Mouse (Mus musculus) hindbrain, embryonic 10.5 days (tissue): Measurements from ENCODE around the gene Tbc1d16. TPM values are rescaled to one million over a fixed set of nuclear protein-coding genes. Genes with fewer than 3 reads are reported as not detected.
"Not testable (repeated sequence)": the region's sequence is repeated elsewhere in the genome, so short reads cannot be mapped to it uniquely, and the experiment has no call there.

Experiments used
- DNase-seq: peaks from one replicate; pipeline ENCODE4 v3.0.0-alpha.2; 2017; ENCODE audit warnings: low spot score
- H3K27ac ChIP-seq: fragments of 300-500 bp; sonication (generic); 2 replicates; pipeline ENCODE4 v1.5.1; 2016; ENCODE audit warnings: mild to moderate bottlenecking, moderate library complexity
- H3K27me3 ChIP-seq: fragments of 300-500 bp; sonication (generic); 2 replicates; pipeline ENCODE4 v1.6.1; 2016; ENCODE audit warnings: mild to moderate bottlenecking; ENCODE audit not compliant: poor library complexity, insufficient read depth, severe bottlenecking
- H3K36me3 ChIP-seq: fragments of 300-500 bp; sonication (generic); 2 replicates; pipeline ENCODE4 v1.6.1; 2016; ENCODE audit warnings: mild to moderate bottlenecking, moderate library complexity
- H3K4me1 ChIP-seq: fragments of 300-500 bp; sonication (generic); replicated peaks from 2 replicates; pipeline ENCODE4 v1.6.1; 2016; ENCODE audit warnings: mild to moderate bottlenecking
- H3K4me3 ChIP-seq: fragments of 300-500 bp; sonication (generic); 2 replicates; pipeline ENCODE4 v1.5.1; 2016; ENCODE audit warnings: mild to moderate bottlenecking, moderate library complexity
- H3K9me3 ChIP-seq: fragments of 300-500 bp; sonication (generic); 2 replicates; pipeline ENCODE4 v1.6.1; 2016; ENCODE audit warnings: mild to moderate bottlenecking, moderate library complexity
- WGBS: fragments of 180-500 bp; shearing (Covaris S2); methylation state at CpG from one replicate; pipeline ENCODE4 v1.1.7; 2016; 5-methylcytosine and 5-hydroxymethylcytosine counted together
- polyA plus RNA-seq: library from polyadenylated mRNA; unstranded; fragments of >200 nt; fragmentation: Nextera tagmentation; extraction: Ambion mirVana; gene quantifications from 2 replicates; pipeline ENCODE4 v1.2.1, GENCODE M21; 2016

Gene Tbc1d16
- 29.5 and 37.9 TPM in 2 replicates for polyA plus RNA-seq

GRCm38 (mm10) chr11:119228091-119228781, at the start of gene Tbc1d16, which contains the start of gene Ccdc40:
TSS of gene Tbc1d16 (minus strand) at chr11:119228499.
TSS of gene Ccdc40 (plus strand) at chr11:119228572.
- H3K4me3 ChIP-seq = peak within 1 kb of the TSS; percentile 92
- no peaks in the 10 kb centered on the region for H3K27me3 ChIP-seq
- peaks cover 74% of the 10 kb centered on the region for H3K4me1 ChIP-seq
- under 1% methylated on average over 66 of the region's 66 CpGs for WGBS
- H3K9me3 ChIP-seq = no peaks in the 10 kb centered on the region
- H3K36me3 ChIP-seq = peaks cover 35% of the 10 kb centered on the region
- peak; percentile 86 for DNase-seq
- H3K27ac ChIP-seq = peak within 1 kb of the TSS; percentile 94

DNA sequence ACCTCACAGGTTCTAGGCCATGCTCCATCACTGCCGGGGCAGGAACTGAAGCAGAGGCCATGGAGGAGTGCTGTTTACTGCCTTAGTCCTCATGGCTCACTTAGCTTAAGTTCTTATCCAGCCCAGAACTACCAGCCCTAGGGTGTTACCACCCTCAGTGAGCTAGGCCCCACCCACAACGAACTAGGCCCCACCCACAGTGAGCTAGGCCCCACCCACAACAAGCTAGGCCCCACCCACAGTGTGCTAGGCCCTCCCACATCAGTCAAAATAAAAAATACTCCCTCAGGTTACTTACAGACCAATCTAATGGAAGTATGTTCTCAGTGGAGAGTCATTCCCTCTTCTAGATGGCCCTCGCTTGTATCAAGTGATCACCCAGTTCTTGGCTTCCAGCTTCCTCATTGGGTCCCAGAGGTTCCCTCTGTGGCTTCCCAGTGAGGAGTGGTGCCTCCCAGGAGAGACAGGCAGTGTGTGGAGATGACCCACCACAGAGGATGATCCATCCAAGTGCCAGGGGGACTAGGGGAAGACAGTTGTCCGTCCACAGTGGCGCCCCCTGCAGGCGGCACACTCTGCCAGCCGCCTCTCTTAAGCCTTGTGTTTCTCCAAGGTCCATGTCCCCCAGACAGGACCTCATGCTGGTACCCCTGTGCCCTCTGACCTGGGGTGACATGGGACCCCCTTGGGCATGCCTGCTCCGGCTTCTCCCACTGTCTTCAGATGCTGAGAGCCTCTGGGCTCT, 45.1 kb upstream of the Tbc1d16 start:
- 89% methylated on average over 8 of the region's 8 CpGs for WGBS
- Histone ChIP-seq H3K9me3 (no peaks in the 10 kb centered on the region), H3K4me3 (no peak overlapping the region), H3K36me3 (peaks cover 35% of the 10 kb centered on the region), H3K27ac (no peak overlapping the region), H3K27me3 (no peaks in the 10 kb centered on the region), H3K4me1 (peaks cover 22% of the 10 kb centered on the region)
- no peak for DNase-seq

- 55% methylated on average over 3 of the region's 3 CpGs for WGBS
- H3K4me1 ChIP-seq = peaks cover 30% of the 10 kb centered on the region
- not testable (repeated sequence) for H3K27ac ChIP-seq, H3K4me3 ChIP-seq, DNase-seq, H3K9me3 ChIP-seq, H3K27me3 ChIP-seq
- peaks cover 35% of the 10 kb centered on the region for H3K36me3 ChIP-seq
Observed at GRCm38 (mm10) chr11:119272492-119272891, 44.2 kb upstream of the Tbc1d16 start.

GRCm38 (mm10) chr11:119268557-119269195, 40.4 kb upstream of the Tbc1d16 start:
- H3K27ac ChIP-seq = 0 out of 2 replicates have a peak overlapping the region, but pooled peaks have one; percentile 84
- DNase-seq = no peak
- H3K9me3 ChIP-seq = no peaks in the 10 kb centered on the region
- whole genome bisulfite sequencing = 82% methylated on average over 16 of the region's 16 CpGs
- peaks cover 24% of the 10 kb centered on the region for H3K36me3 ChIP-seq
- peaks cover 33% of the 10 kb centered on the region for H3K4me1 ChIP-seq
- H3K4me3 ChIP-seq = peak overlapping the region; percentile 61
- no peaks in the 10 kb centered on the region for H3K27me3 ChIP-seq

DNA sequence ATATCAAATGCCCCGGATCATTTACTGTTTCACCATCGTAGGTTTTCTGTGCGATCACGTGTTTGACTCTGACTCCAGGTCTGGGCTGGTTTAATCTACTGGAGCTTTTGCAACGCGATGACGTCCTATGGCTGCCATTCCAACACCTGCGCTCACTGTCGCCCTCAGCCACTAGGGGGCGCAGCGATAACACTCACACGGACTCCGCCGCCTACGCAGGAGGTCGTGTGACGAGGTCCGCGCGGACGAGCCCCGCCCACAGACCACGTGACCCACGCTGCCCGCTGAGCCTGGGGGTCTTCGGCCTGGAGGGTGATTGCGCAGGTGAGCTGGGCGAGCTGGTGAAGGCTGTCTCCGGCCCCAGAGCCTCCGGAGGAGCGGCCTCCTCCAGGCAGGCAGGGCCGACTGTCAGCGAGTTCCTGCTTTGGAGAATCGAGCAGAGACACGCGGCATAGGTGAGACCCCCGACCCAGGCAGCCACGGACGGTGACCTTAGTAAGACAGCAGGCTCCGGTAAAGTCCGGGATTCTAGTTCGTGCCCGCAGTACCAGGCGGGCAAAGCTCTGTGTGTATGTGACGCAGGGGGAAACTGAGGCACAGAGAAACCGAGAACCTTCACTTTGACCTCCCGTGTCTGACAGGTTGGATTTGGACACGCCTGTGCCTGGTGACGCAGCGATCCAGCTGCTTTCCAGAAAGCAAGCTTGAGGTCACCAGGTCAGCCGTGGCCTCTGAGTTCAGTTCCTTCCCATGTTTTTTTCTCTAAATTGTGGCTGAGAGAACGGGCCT, 39.7 kb upstream of the Tbc1d16 start, which contains the start of gene Gaa:
Gaa (plus strand) TSS at position 120 of the 789 bp plus-strand sequence.
- peaks cover 33% of the 10 kb centered on the region for H3K4me1 ChIP-seq
- DNase-seq = peak; percentile 95
- H3K27me3 ChIP-seq = no peaks in the 10 kb centered on the region
- 4% methylated on average over 52 of the region's 52 CpGs for WGBS
- H3K36me3 ChIP-seq = peaks cover 24% of the 10 kb centered on the region
- peak within 1 kb of the TSS; percentile 61 for H3K4me3 ChIP-seq
- peak within 1 kb of the TSS; percentile 84 for H3K27ac ChIP-seq
- H3K9me3 ChIP-seq = no peaks in the 10 kb centered on the region

GRCm38 (mm10) chr11:119267241-119267674, 39.0 kb upstream of the Tbc1d16 start:
- Histone ChIP-seq H3K27me3 (no peaks in the 10 kb centered on the region), H3K4me3 (peak overlapping the region; percentile 61), H3K9me3 (no peaks in the 10 kb centered on the region), H3K4me1 (peaks cover 33% of the 10 kb centered on the region), H3K36me3 (peaks cover 28% of the 10 kb centered on the region), H3K27ac (peak overlapping the region; percentile 84; the same call in 1 of the 2 replicates)
- WGBS = 38% methylated on average over 6 of the region's 6 CpGs
- no peak for DNase-seq

GRCm38 (mm10) chr11:119265811-119266210, 37.5 kb upstream of the Tbc1d16 start:
- Histone ChIP-seq H3K4me3 (no peak overlapping the region), H3K9me3 (no peaks in the 10 kb centered on the region)
- DNase-seq = no peak

DNA sequence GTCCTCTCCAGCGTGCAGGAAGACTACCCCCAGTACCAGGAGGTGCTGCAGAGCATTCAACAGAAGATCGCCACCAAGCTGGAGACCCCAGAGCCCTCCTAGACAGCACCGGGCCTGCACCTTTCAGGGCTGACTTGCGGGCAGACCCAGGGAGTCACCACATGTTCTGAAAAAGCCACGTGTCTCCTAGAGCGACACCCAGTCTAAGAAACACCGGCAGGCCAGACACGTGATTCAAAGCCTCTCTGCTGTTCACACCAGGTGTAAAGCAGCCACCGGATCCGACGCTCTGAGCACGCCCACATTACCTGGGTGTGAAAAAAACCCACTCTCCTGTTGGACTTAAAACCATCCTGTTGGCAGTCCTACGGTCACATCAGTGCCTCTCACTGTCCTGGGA, 36.1 kb upstream of the Tbc1d16 start:
- Histone ChIP-seq H3K4me1 (peaks cover 28% of the 10 kb centered on the region), H3K9me3 (no peaks in the 10 kb centered on the region), H3K36me3 (peaks cover 52% of the 10 kb centered on the region), H3K27me3 (no peaks in the 10 kb centered on the region), H3K27ac (no peak overlapping the region), H3K4me3 (no peak overlapping the region)
- 97% methylated on average over 13 of the region's 13 CpGs for WGBS
- DNase-seq = no peak

More at GRCm38 (mm10) chr11:119265811-119266210, 37.5 kb upstream of the Tbc1d16 start:
- Histone ChIP-seq H3K4me1 (peaks cover 33% of the 10 kb centered on the region), H3K36me3 (peaks cover 41% of the 10 kb centered on the region), H3K27ac (no peak overlapping the region), H3K27me3 (no peaks in the 10 kb centered on the region)
- WGBS = 81% methylated on average over 7 of the region's 7 CpGs

DNA sequence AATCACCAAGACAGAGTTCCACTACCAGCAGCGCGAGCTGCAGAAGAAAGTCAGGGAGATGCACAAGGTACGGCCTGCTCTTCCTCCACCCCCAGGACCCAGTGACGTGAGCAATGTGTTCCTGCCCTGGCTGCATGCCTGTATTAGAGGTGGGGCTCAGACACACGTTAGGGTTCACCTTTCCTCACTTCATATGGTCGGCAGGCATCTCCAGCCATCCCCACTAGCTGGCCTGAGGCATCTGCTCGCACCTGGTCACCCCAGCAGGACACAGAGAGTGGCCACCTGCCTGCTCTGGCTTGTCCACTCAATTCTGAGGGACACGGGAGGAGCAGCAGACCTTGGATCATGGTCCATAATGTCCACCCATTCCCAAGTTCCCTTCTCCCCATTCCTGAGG, 31.7 kb upstream of the Tbc1d16 start:
- no peak overlapping the region for H3K4me3 ChIP-seq
- no peak overlapping the region for H3K27ac ChIP-seq
- H3K9me3 ChIP-seq = no peaks in the 10 kb centered on the region
- DNase-seq = no peak
- WGBS = 90% methylated on average over 8 of the region's 8 CpGs
- H3K4me1 ChIP-seq = peaks cover 10% of the 10 kb centered on the region; the same call in 1 of the 2 replicates
- H3K36me3 ChIP-seq = peaks cover 63% of the 10 kb centered on the region
- H3K27me3 ChIP-seq = no peaks in the 10 kb centered on the region

DNA sequence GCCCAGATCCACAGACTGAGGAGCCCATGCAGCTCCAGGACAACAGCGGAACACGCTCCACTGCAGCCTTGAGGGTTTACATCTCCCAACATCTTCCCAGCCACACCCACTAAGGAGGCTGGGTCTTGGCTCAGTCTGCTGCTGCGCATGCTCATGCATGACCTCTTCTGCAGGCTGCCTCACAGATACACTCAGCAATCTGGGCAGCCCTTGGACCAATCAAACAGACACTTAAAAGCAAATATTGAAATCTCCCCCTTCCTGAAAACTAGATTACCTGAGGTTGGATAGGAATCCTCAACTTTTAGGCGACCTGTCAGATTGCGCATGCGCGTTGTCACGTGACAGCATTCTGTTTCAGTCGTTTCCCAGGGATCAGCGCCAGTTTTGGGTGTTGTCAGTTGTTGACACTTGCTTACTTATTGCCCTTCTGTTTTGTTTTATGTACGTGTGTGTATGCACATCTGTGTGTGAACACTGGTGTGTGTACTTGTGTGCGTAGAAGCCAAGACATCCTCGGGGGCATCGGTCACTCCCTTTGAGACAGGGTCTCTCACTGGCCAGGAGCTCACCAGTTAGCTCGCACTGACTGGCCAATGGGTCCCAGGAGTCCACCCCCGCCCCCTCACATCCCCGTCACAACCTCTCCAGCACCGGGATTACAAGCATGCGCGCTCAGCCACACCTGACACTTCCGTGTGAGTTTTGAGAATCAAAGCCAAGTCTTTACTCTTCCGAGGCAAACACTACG, 30.4 kb upstream of the Tbc1d16 start:
- Histone ChIP-seq H3K27me3 (no peaks in the 10 kb centered on the region), H3K4me1 (peaks cover 11% of the 10 kb centered on the region), H3K36me3 (peaks cover 61% of the 10 kb centered on the region), H3K9me3 (no peaks in the 10 kb centered on the region), H3K4me3 (peak overlapping the region; percentile 31), H3K27ac (peak overlapping the region; percentile 72)
- WGBS = 71% methylated on average over 23 of the region's 23 CpGs
- peak; percentile 44 for DNase-seq

- Histone ChIP-seq H3K27me3 (no peaks in the 10 kb centered on the region), H3K4me3 (peak overlapping the region; percentile 31), H3K4me1 (peaks cover 16% of the 10 kb centered on the region), H3K9me3 (no peaks in the 10 kb centered on the region), H3K27ac (peak overlapping the region; percentile 72), H3K36me3 (peaks cover 56% of the 10 kb centered on the region)
- no peak for DNase-seq
- WGBS = 69% methylated on average over 9 of the region's 9 CpGs
Observed at GRCm38 (mm10) chr11:119258216-119258571, 29.9 kb upstream of the Tbc1d16 start.
